Mouse (Mus musculus) G1E (cell line): Measurements from ENCODE around the gene Faf2. TPM values are rescaled to one million over a fixed set of nuclear protein-coding genes. Genes with fewer than 3 reads are reported as not detected.

ENCODE experiments used
- ATAC-seq: 2 replicates; pipeline ENCODE4 v1.8.0; 2016; ENCODE audit warnings: mild to moderate bottlenecking; ENCODE audit not compliant: insufficient number of reproducible peaks, poor library complexity, low FRiP score, severe bottlenecking; ENCODE audit errors: extremely low read depth
- DNase-seq: peaks from one replicate; pipeline ENCODE4 v3.0.0; 2012; ENCODE audit warnings: low spot score
- H3K27me3 ChIP-seq: 2 replicates; pipeline ENCODE4 v1.6.1; 2012; ENCODE audit warnings: mild to moderate bottlenecking, low read length, inconsistent platforms; ENCODE audit not compliant: insufficient read depth
- H3K36me3 ChIP-seq: replicated peaks from 2 replicates; pipeline ENCODE3; 2012; ENCODE audit warnings: mild to moderate bottlenecking, inconsistent platforms
- H3K4me1 ChIP-seq: 2 replicates; pipeline ENCODE4 v1.6.1; 2012; ENCODE audit warnings: low read depth, low read length, inconsistent platforms, mixed read lengths; ENCODE audit not compliant: insufficient read depth
- H3K4me3 ChIP-seq: 2 replicates; pipeline ENCODE4 v1.5.1; 2012; ENCODE audit warnings: low read depth, mild to moderate bottlenecking, inconsistent platforms, low read length, moderate library complexity, mixed read lengths
- H3K9me3 ChIP-seq: replicated peaks from 2 replicates; pipeline ENCODE4 v1.6.1; 2012; ENCODE audit warnings: inconsistent platforms
- CTCF ChIP-seq: IDR thresholded peaks from 2 replicates; pipeline ENCODE4 v1.5.1; 2012; ENCODE audit warnings: low read depth, low read length, inconsistent platforms, mixed read lengths
- GATA1 ChIP-seq: IDR thresholded peaks from 2 replicates; pipeline ENCODE4 v1.6.1; 2012; ENCODE audit warnings: borderline replicate concordance, low read length, inconsistent platforms, mixed read lengths
- GATA2 ChIP-seq: IDR thresholded peaks from 2 replicates; pipeline ENCODE4 v1.6.1; 2012; ENCODE audit warnings: low read depth, low read length, inconsistent platforms, borderline replicate concordance
- POLR2AphosphoS5 ChIP-seq: IDR thresholded peaks from 2 replicates; pipeline ENCODE4 v1.6.1; 2012; ENCODE audit warnings: low read depth, low read length, inconsistent platforms; ENCODE audit not compliant: insufficient replicate concordance
- TAL1 ChIP-seq: conservative IDR thresholded peaks from 2 replicates; pipeline ENCODE4 v1.6.1; 2012; ENCODE audit warnings: low read depth, low read length, inconsistent platforms, mixed read lengths
- polyA plus RNA-seq: library from polyadenylated mRNA; stranded (reverse); fragments of >175 nt; gene quantifications from 2 replicates; pipeline ENCODE4 v1.2.3, GENCODE M21; 2012
- total RNA-seq, 2 experiments: library from RNA; stranded (forward) in 1 of 2; stranded (reverse) in 1 of 2; fragments of 200-1000 nt in 1 of 2; fragments of >200 nt in 1 of 2; fragmentation: Nextera tagmentation in 1 of 2; gene quantifications; 2 replicates each; pipeline ENCODE4 v1.2.3; 2014 to 2017

Gene Faf2
- total and polyA plus RNA-seq, 3 experiments: 14.5 to 80.9 (median 47.9) TPM

DNA sequence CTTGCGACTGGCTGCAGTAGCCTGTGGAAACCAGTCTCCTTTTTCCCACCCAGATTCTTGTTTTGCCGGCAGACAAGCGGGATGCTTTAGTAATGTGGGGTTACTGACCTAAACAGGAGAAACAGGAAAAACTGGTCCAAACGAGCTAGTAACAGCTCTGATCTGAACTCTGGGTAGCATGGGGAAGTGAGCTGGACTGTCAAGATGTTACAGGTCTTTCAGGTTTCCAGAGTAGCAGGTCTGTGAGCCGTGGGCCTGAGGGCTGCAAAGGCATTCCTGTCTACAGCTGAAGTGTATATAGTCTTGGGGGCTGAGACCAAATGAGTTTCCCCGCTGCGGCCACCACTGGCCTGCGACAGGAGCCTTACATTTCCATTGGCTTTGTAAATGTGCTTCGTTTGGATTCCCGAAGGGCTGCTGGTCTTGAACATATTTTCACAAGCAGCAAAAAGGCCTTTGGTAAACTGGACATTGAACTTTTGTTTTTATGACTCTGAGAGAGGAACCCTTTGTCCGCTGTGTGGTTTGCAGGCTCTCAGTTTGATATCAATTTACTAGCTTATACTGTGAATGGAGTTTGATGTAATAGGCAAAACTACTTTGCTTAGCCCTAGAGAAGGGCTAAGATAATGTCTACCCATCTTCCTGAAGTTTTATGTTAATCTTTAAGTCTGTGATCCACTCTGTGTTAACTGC is 54.5 kb downstream of the Faf2 start:
- Histone ChIP-seq H3K27me3 (no peaks in the 10 kb centered on the region), H3K4me3 (no peak overlapping the region), H3K36me3 (peaks cover 31% of the 10 kb centered on the region), H3K4me1 (peaks cover 9% of the 10 kb centered on the region), H3K9me3 (no peaks in the 10 kb centered on the region)
- TF ChIP-seq GATA1: no peak
- TF ChIP-seq GATA2: no peak
- ATAC-seq (no peak), DNase-seq (no peak)

DNA sequence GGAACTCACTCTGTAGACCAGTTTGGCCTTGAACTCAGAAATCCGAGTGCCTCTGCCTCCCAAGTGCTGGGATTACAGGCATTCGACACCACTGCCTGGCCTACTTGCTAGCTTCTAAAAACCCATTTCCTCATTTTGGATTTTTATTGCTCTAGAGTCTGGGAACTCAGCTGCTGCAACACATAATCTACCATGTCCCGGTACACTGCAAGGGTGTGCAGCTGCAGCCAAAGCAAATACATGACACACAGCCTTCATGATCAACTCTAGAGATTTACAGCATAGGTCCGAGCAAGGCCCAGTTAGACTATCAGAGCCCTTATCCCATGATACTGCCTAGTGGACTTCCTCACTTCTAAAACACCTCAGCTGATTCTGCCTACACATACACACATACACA is 56.7 kb downstream of the Faf2 start:
- Histone ChIP-seq H3K36me3 (peaks cover 53% of the 10 kb centered on the region), H3K9me3 (no peaks in the 10 kb centered on the region), H3K27me3 (no peaks in the 10 kb centered on the region; the same call in 1 of the 2 replicates), H3K4me3 (no peak overlapping the region), H3K4me1 (peaks cover 30% of the 10 kb centered on the region)
- no peak for TF ChIP-seq GATA1
- TF ChIP-seq TAL1: no peak
- no peak for TF ChIP-seq GATA2
- no peak for TF ChIP-seq POLR2AphosphoS5
- TF ChIP-seq CTCF: no peak
- ATAC-seq: no peak
- DNase-seq: no peak

DNA sequence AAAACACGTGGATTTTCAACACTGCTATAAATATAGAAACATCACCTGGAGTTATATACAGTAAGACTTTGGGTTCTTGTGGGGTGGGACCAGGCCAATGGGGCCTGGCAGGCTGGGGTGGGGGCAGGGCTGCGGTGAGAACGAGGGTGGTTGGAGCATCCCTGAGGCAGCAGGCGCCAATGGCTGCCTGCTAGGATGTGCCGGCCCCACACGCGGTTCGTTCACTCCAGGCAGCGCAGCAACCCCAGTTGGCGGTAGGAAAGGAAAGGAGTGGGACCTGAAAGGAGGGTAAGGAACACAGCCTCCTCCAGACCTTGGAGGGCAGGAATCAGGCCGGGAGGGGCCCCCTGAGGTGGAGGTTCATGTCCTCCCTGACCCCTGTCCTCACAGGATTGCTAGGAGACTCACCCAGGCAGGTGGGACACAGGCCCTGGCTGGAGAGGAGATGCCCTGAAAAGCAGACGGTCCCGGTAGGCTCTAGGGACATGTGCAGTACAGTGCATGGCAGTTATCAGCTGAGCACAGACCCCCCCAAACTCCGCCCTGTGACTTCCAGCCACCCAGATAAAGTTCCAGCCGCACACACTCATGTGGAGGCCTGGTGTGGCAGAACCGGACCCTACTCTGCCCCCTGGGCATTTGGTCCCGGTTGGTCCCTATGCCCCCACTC is 58.7 kb downstream of the Faf2 start:
- no peak overlapping the region for H3K4me3 ChIP-seq
- H3K9me3 ChIP-seq: no peaks in the 10 kb centered on the region
- DNase-seq (no peak), ATAC-seq (no peak)
- TF ChIP-seq GATA1: no peak
- TF ChIP-seq CTCF: no peak
- peaks cover 42% of the 10 kb centered on the region for H3K4me1 ChIP-seq
- H3K27me3 ChIP-seq: no peaks in the 10 kb centered on the region; the same call in 1 of the 2 replicates
- H3K36me3 ChIP-seq: peaks cover 74% of the 10 kb centered on the region

DNA sequence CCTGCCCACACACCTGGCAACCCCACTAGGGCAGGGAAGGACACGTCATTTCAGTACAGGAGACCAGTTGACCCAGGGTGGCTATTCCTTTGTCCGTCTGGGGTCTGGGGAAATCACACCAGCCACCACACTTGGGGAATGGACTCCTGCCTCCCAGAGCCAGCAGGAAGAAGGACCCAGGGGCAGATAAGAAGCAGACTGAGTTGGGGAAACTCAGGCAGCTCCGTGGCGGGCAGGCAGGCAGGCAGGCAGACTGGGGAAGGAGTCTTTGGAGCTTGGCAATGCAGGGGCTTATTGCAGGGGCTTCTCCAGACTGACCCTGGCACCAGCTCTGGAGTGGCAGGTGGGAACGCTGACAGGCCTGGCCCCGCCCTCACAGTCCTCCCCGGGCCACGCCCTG is 59.7 kb downstream of the Faf2 start:
- no peaks in the 10 kb centered on the region; the same call in 1 of the 2 replicates for H3K27me3 ChIP-seq
- ATAC-seq (no peak), DNase-seq (no peak)
- H3K9me3 ChIP-seq: no peaks in the 10 kb centered on the region
- peaks cover 52% of the 10 kb centered on the region for H3K4me1 ChIP-seq
- TF ChIP-seq POLR2AphosphoS5: no peak
- no peak for TF ChIP-seq GATA2
- TF ChIP-seq TAL1: no peak
- TF ChIP-seq CTCF: no peak
- no peak for TF ChIP-seq GATA1
- peaks cover 83% of the 10 kb centered on the region for H3K36me3 ChIP-seq
- no peak overlapping the region for H3K4me3 ChIP-seq

- Histone ChIP-seq H3K9me3 (no peaks in the 10 kb centered on the region), H3K4me1 (peaks cover 64% of the 10 kb centered on the region), H3K36me3 (peaks cover 82% of the 10 kb centered on the region), H3K27me3 (no peaks in the 10 kb centered on the region; the same call in 1 of the 2 replicates), H3K4me3 (no peak overlapping the region)
- no peak for TF ChIP-seq CTCF
- no peak for TF ChIP-seq TAL1
- TF ChIP-seq GATA1: no peak
- TF ChIP-seq POLR2AphosphoS5: no peak
- TF ChIP-seq GATA2: no peak
- DNase-seq (no peak), ATAC-seq (no peak)
These were observed 61.7 kb downstream of the Faf2 start for GRCm38 (mm10) chr13:54683301-54683700.

- no peaks in the 10 kb centered on the region for H3K9me3 ChIP-seq
- ATAC-seq: no peak
- DNase-seq: no peak
- H3K36me3 ChIP-seq: peaks cover 75% of the 10 kb centered on the region
- TF ChIP-seq GATA2 (no peak), POLR2AphosphoS5 (no peak), GATA1 (no peak), TAL1 (no peak)
- peaks cover 68% of the 10 kb centered on the region for H3K4me1 ChIP-seq
- no peaks in the 10 kb centered on the region; the same call in 1 of the 2 replicates for H3K27me3 ChIP-seq
- H3K4me3 ChIP-seq: no peak overlapping the region
These were observed 62.7 kb downstream of the Faf2 start for GRCm38 (mm10) chr13:54684140-54684896.

DNA sequence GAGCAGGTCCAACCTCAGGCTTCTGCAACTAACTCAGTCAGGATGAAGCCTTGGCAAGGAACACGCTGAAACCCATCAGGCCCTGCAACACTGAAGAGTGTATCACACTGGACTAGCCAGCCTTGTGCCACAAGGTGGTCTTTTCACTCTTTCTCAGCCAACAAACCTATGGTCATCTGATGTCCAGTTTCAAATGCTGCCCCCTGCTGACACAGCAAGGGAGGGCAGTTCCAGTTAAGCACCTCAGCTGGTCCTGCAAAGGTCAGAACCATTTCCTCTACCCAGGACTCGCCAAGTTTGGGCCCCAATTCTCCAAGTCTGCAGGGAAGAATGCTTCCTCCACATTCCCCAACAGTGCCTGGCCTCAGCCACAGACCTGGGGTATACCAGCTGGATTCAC is 63.6 kb downstream of the Faf2 start:
- no peak for TF ChIP-seq TAL1
- TF ChIP-seq CTCF: peak; percentile 59
- no peak for TF ChIP-seq GATA2
- TF ChIP-seq POLR2AphosphoS5: no peak
- TF ChIP-seq GATA1: no peak
- peaks cover 71% of the 10 kb centered on the region for H3K36me3 ChIP-seq
- ATAC-seq: no peak
- no peaks in the 10 kb centered on the region; the same call in 1 of the 2 replicates for H3K27me3 ChIP-seq
- H3K9me3 ChIP-seq: no peaks in the 10 kb centered on the region
- no peak overlapping the region for H3K4me3 ChIP-seq
- no peak for DNase-seq
- H3K4me1 ChIP-seq: peaks cover 70% of the 10 kb centered on the region
